Mouse (Mus musculus) c-Kit-positive CD71-positive TER-119-positive erythroid progenitor cells, embryonic 14.5 days (primary cell): ENCODE data around the gene Cd47.

Source experiments
- DNase-seq: peaks from one replicate; pipeline ENCODE4 v3.0.0-alpha.2; 2013; ENCODE audit warnings: low spot score

Cd47 gene

GRCm38 (mm10) chr16:49951288-49951691, 151.0 kb downstream of the Cd47 start:
- no peak for DNase-seq

GRCm38 (mm10) chr16:49951925-49952523, 151.7 kb downstream of the Cd47 start:
- DNase-seq, result no peak

GRCm38 (mm10) chr16:49953817-49954216, 153.5 kb downstream of the Cd47 start:
- DNase-seq, result no peak

GRCm38 (mm10) chr16:49954909-49955308, 154.6 kb downstream of the Cd47 start:
- no peak for DNase-seq

GRCm38 (mm10) chr16:49955325-49955724, 155.0 kb downstream of the Cd47 start:
- DNase-seq, result no peak

GRCm38 (mm10) chr16:49955952-49956351, 155.6 kb downstream of the Cd47 start:
- no peak for DNase-seq

GRCm38 (mm10) chr16:49956531-49957302, 156.4 kb downstream of the Cd47 start:
- no peak for DNase-seq

GRCm38 (mm10) chr16:49958900-49959436, 158.6 kb downstream of the Cd47 start:
- DNase-seq, result no peak

- DNase-seq, result no peak
These were observed 162.0 kb downstream of the Cd47 start for GRCm38 (mm10) chr16:49962305-49962704.

GRCm38 (mm10) chr16:49964321-49964986, 164.1 kb downstream of the Cd47 start:
- DNase-seq, result no peak
